13 mouse cellular contexts compared by ENCODE assay signal in the genomic region with DNA sequence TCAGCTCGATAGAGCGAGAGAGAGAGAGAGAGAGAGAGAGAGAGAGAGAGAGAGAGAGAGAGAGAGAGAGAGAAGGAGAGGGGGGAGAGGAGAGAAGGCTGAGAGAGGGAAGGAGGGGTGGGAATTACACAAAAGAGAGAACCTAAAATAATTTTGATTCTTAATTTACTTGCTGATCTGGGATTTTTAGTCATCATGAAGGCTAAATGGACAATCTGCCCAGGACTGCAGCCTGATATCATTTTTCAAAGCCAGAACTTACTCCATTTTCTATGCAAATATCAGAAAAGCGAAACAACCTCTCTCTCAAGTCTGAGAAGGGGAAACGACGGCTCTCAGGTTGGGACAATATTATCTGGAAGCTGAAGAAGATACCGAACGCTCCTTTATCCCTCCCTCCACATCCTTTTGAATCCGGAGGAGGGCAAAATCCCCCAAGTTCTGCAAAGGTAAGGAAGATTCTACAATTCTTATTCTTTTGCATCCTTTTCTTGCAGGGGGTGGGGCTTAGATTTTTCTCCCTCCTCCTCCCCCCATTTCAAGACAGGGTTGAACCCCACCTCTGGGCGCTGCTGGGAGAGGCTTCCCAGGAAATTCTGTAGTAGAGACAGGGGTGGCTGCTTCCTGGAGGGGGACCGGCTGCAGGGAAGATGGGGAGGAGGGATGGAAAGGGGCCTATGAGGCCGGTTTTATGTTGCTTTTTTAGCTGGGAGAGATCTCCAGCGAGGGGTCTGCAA. TPM values are rescaled to one million over a fixed set of nuclear protein-coding genes. Genes with fewer than 3 reads are reported as not detected.
DNase-seq lines count a peak whose midpoint lies in the region; ATAC-seq lines count a peak whose summit lies in the region.
"Had no signal": no experiment of that assay in that cellular context is flagged by ENCODE, and none has a peak within 500 bp of the region (broad histone marks: within the 10 kb centered on the region; RNA-seq: fewer than 3 reads in every experiment).

No protein-coding gene starts in this region.

- H3K4me2 ChIP-seq in lung, embryonic 16.5 days (ENCODE audit: low read depth, low read length): no peak overlapping the region
- no peak overlapping the region for H3K4me2 ChIP-seq in hindbrain, embryonic 14.5 days (replicated peaks)
- peak overlapping the region; percentile 51 for H3K4me2 ChIP-seq in stomach, embryonic 15.5 days
- no peak overlapping the region for H3K4me2 ChIP-seq in midbrain, embryonic 13.5 days (replicated peaks)

- peaks cover 3% of the 10 kb centered on the region; the same call in 1 of the 2 replicates for H3K4me1 ChIP-seq in lung, embryonic 16.5 days (replicated peaks; ENCODE audit: control insufficient read depth, insufficient read depth, low read length)
- no peaks in the 10 kb centered on the region for H3K4me1 ChIP-seq in hindbrain, embryonic 14.5 days (replicated peaks; ENCODE audit: control insufficient read depth, insufficient read depth, low read length)
- peaks cover 6% of the 10 kb centered on the region for H3K4me1 ChIP-seq in stomach, embryonic 15.5 days
- no peaks in the 10 kb centered on the region for H3K4me1 ChIP-seq in midbrain, embryonic 13.5 days (replicated peaks)
- H3K4me1 ChIP-seq: forebrain, embryonic 10.5 days had no signal

- H3K36me3 ChIP-seq in lung, embryonic 16.5 days (ENCODE audit: control insufficient read depth, insufficient read depth, low read length): no peaks in the 10 kb centered on the region
- no peaks in the 10 kb centered on the region for H3K36me3 ChIP-seq in hindbrain, embryonic 14.5 days (replicated peaks; ENCODE audit: control insufficient read depth, insufficient read depth)
- no peaks in the 10 kb centered on the region for H3K36me3 ChIP-seq in stomach, embryonic 15.5 days
- H3K36me3 ChIP-seq in midbrain, embryonic 13.5 days: no peaks in the 10 kb centered on the region
- H3K36me3 ChIP-seq: forebrain, embryonic 10.5 days had no signal

- no peak for ATAC-seq in lung, embryonic 16.5 days (ENCODE audit: low read depth)
- ATAC-seq in hindbrain, embryonic 14.5 days (ENCODE audit: low FRiP score): no peak
- no peak for ATAC-seq in stomach, embryonic 15.5 days (ENCODE audit: insufficient read depth, low FRiP score, low read depth)
- no peak for ATAC-seq in midbrain, embryonic 13.5 days

- no peak for DNase-seq in lung, postnatal 25 days (ENCODE audit: low spot score)
- no peak for DNase-seq in hindbrain, embryonic 14.5 days (ENCODE audit: low spot score)
- DNase-seq in kidney, postnatal 25 days: peak; percentile 69
- no peak for DNase-seq in layer of hippocampus, postnatal 25 days (ENCODE audit: extremely low spot score in 1 of 2, low spot score in 1 of 2)
- DNase-seq in lung, adult 18-20 months: no peak
- DNase-seq: cerebellum, postnatal 25 days; left cerebral cortex, postnatal 4 days had no signal

- no peak overlapping the region for H3K9ac ChIP-seq in lung, embryonic 16.5 days (ENCODE audit: low read length)
- H3K9ac ChIP-seq in hindbrain, embryonic 14.5 days: peak overlapping the region; percentile 97
- H3K9ac ChIP-seq in stomach, embryonic 15.5 days: 0 out of 2 replicates have a peak overlapping the region, but pooled peaks have one; percentile 12
- H3K9ac ChIP-seq in midbrain, embryonic 13.5 days (replicated peaks): no peak overlapping the region

- 22% methylated on average over 12 of the region's 12 CpGs for whole genome bisulfite sequencing in lung, embryonic 16.5 days
- 4% methylated on average over 12 of the region's 12 CpGs for whole genome bisulfite sequencing in hindbrain, embryonic 14.5 days
- WGBS in stomach, embryonic 15.5 days: 19% methylated on average over 12 of the region's 12 CpGs
- under 1% methylated on average over 12 of the region's 12 CpGs for WGBS in midbrain, embryonic 13.5 days

- peak overlapping the region; percentile 4; the same call in 1 of the 2 replicates for H3K4me3 ChIP-seq in lung, embryonic 16.5 days (ENCODE audit: low read length)
- peak overlapping the region; percentile 48 for H3K4me3 ChIP-seq in hindbrain, embryonic 14.5 days (replicated peaks; ENCODE audit: low read length)
- peak overlapping the region; percentile 45 for H3K4me3 ChIP-seq in stomach, embryonic 15.5 days (replicated peaks)
- no peak overlapping the region for H3K4me3 ChIP-seq in midbrain, embryonic 13.5 days (replicated peaks)
- H3K4me3 ChIP-seq: forebrain, embryonic 10.5 days had no signal

- peaks cover 83% of the 10 kb centered on the region for H3K27me3 ChIP-seq in lung, embryonic 16.5 days (ENCODE audit: control insufficient read depth, insufficient read depth, low read depth, low read length)
- H3K27me3 ChIP-seq in hindbrain, embryonic 14.5 days (ENCODE audit: control insufficient read depth, insufficient read depth, low read length): peaks cover 98% of the 10 kb centered on the region
- H3K27me3 ChIP-seq in stomach, embryonic 15.5 days (replicated peaks): peaks cover 80% of the 10 kb centered on the region
- H3K27me3 ChIP-seq in midbrain, embryonic 13.5 days: peaks cover 98% of the 10 kb centered on the region

- no peak overlapping the region for H3K27ac ChIP-seq in lung, embryonic 16.5 days (ENCODE audit: low read length)
- H3K27ac ChIP-seq in hindbrain, embryonic 14.5 days: peak overlapping the region; percentile 77; the same call in 1 of the 2 replicates
- H3K27ac ChIP-seq in stomach, embryonic 15.5 days: peak overlapping the region; percentile 7
- H3K27ac ChIP-seq in midbrain, embryonic 13.5 days: no peak overlapping the region
- H3K27ac ChIP-seq: forebrain, embryonic 10.5 days had no signal

- no peaks in the 10 kb centered on the region for H3K9me3 ChIP-seq in lung, embryonic 16.5 days (ENCODE audit: control insufficient read depth, low read length)
- no peaks in the 10 kb centered on the region for H3K9me3 ChIP-seq in hindbrain, embryonic 14.5 days (ENCODE audit: control insufficient read depth, low read length)
- H3K9me3 ChIP-seq in stomach, embryonic 15.5 days: no peaks in the 10 kb centered on the region
- no peaks in the 10 kb centered on the region for H3K9me3 ChIP-seq in midbrain, embryonic 13.5 days
- H3K9me3 ChIP-seq: forebrain, embryonic 10.5 days had no signal

RNA-seq across cellular contexts. Expression of a gene that starts 0.5 kb away (rescaled TPM):
- 8.8 and 11.6 TPM in 2 replicates for polyA plus RNA-seq in lung, embryonic 16.5 days (2015; fragmentation: Nextera tagmentation; extraction: Ambion mirVana)
- polyA plus RNA-seq in hindbrain, embryonic 14.5 days (2014; fragmentation: Nextera tagmentation; extraction: Ambion mirVana): 71.4 and 90.1 TPM in 2 replicates
- polyA plus RNA-seq in stomach, embryonic 15.5 days (2015; fragmentation: Nextera tagmentation; extraction: Ambion mirVana): 7.5 and 10.7 TPM in 2 replicates
- not detected for total RNA-seq in layer of hippocampus, postnatal 25 days (2021)
- not detected in 2 replicates for polyA plus RNA-seq in midbrain, embryonic 13.5 days (2015; fragmentation: Nextera tagmentation; extraction: Ambion mirVana)
- total RNA-seq: left cerebral cortex, postnatal 4 days; megakaryocyte-erythroid progenitor cell, adult 5-6 weeks; neutrophil, adult 5-6 weeks had no signal
- polyA plus RNA-seq: forebrain, embryonic 10.5 days had no signal

RNA-seq across cellular contexts. Expression of a gene that starts 6.3 kb away (rescaled TPM):
- polyA plus RNA-seq in lung, embryonic 16.5 days (2015; fragmentation: Nextera tagmentation; extraction: Ambion mirVana): 2.2 and 3.2 TPM in 2 replicates
- polyA plus RNA-seq in hindbrain, embryonic 14.5 days (2014; fragmentation: Nextera tagmentation; extraction: Ambion mirVana): 40.8 and 45.6 TPM in 2 replicates
- polyA plus RNA-seq in stomach, embryonic 15.5 days (2015; fragmentation: Nextera tagmentation; extraction: Ambion mirVana): 7.0 and 9.1 TPM in 2 replicates
- not detected for total RNA-seq in layer of hippocampus, postnatal 25 days (2021)
- not detected in 2 replicates for polyA plus RNA-seq in midbrain, embryonic 13.5 days (2015; fragmentation: Nextera tagmentation; extraction: Ambion mirVana)
- total RNA-seq: left cerebral cortex, postnatal 4 days; megakaryocyte-erythroid progenitor cell, adult 5-6 weeks; neutrophil, adult 5-6 weeks had no signal
- polyA plus RNA-seq: forebrain, embryonic 10.5 days had no signal

RNA-seq across cellular contexts. Expression of a gene that starts 10.4 kb away (rescaled TPM):
- 39.2 and 46.6 TPM in 2 replicates for polyA plus RNA-seq in lung, embryonic 16.5 days (2015; fragmentation: Nextera tagmentation; extraction: Ambion mirVana)
- 140 and 157 TPM in 2 replicates for polyA plus RNA-seq in hindbrain, embryonic 14.5 days (2014; fragmentation: Nextera tagmentation; extraction: Ambion mirVana)
- polyA plus RNA-seq in stomach, embryonic 15.5 days (2015; fragmentation: Nextera tagmentation; extraction: Ambion mirVana): 17.6 and 17.9 TPM in 2 replicates
- total RNA-seq in layer of hippocampus, postnatal 25 days (2021): not detected
- 0.08 TPM in 1 of 2 replicates, not detected in the other for polyA plus RNA-seq in midbrain, embryonic 13.5 days (2015; fragmentation: Nextera tagmentation; extraction: Ambion mirVana)
- total RNA-seq: left cerebral cortex, postnatal 4 days; megakaryocyte-erythroid progenitor cell, adult 5-6 weeks; neutrophil, adult 5-6 weeks had no signal
- polyA plus RNA-seq: forebrain, embryonic 10.5 days had no signal

RNA-seq across cellular contexts. Expression of a gene that starts 11.0 kb away (rescaled TPM):
- 0.33 and 0.79 TPM in 2 replicates for polyA plus RNA-seq in lung, embryonic 16.5 days (2015; fragmentation: Nextera tagmentation; extraction: Ambion mirVana)
- 41.2 and 50.6 TPM in 2 replicates for polyA plus RNA-seq in hindbrain, embryonic 14.5 days (2014; fragmentation: Nextera tagmentation; extraction: Ambion mirVana)
- 1.1 and 1.9 TPM in 2 replicates for polyA plus RNA-seq in stomach, embryonic 15.5 days (2015; fragmentation: Nextera tagmentation; extraction: Ambion mirVana)
- total RNA-seq in layer of hippocampus, postnatal 25 days (2021): not detected
- not detected in 2 replicates for polyA plus RNA-seq in midbrain, embryonic 13.5 days (2015; fragmentation: Nextera tagmentation; extraction: Ambion mirVana)
- total RNA-seq: left cerebral cortex, postnatal 4 days; megakaryocyte-erythroid progenitor cell, adult 5-6 weeks; neutrophil, adult 5-6 weeks had no signal
- polyA plus RNA-seq: forebrain, embryonic 10.5 days had no signal

RNA-seq across cellular contexts. Expression of a gene that starts 21.5 kb away (rescaled TPM):
- polyA plus RNA-seq in lung, embryonic 16.5 days (2015; fragmentation: Nextera tagmentation; extraction: Ambion mirVana): 0.28 and 0.30 TPM in 2 replicates
- 10.7 and 22.4 TPM in 2 replicates for polyA plus RNA-seq in hindbrain, embryonic 14.5 days (2014; fragmentation: Nextera tagmentation; extraction: Ambion mirVana)
- polyA plus RNA-seq in stomach, embryonic 15.5 days (2015; fragmentation: Nextera tagmentation; extraction: Ambion mirVana): 0.13 and 0.35 TPM in 2 replicates
- not detected for total RNA-seq in layer of hippocampus, postnatal 25 days (2021)
- not detected in 2 replicates for polyA plus RNA-seq in midbrain, embryonic 13.5 days (2015; fragmentation: Nextera tagmentation; extraction: Ambion mirVana)
- total RNA-seq: left cerebral cortex, postnatal 4 days; megakaryocyte-erythroid progenitor cell, adult 5-6 weeks; neutrophil, adult 5-6 weeks had no signal
- polyA plus RNA-seq: forebrain, embryonic 10.5 days had no signal

Comparison
In these comparisons a context has a peak if more than half of its experiments do, and no peak if none do; other contexts are left out.
1. H3K27ac ChIP-seq: peak in hindbrain, embryonic 14.5 days (single experiment) and stomach, embryonic 15.5 days (single experiment); none in lung, embryonic 16.5 days (single experiment) and midbrain, embryonic 13.5 days (single experiment).
2. H3K9ac ChIP-seq: peak in hindbrain, embryonic 14.5 days (single experiment) and stomach, embryonic 15.5 days (single experiment); none in lung, embryonic 16.5 days (single experiment) and midbrain, embryonic 13.5 days (single experiment).
3. DNase-seq: peak in kidney, postnatal 25 days (2 of 2); none in lung, postnatal 25 days (single experiment), hindbrain, embryonic 14.5 days (single experiment), layer of hippocampus, postnatal 25 days (0 of 2) and lung, adult 18-20 months (0 of 2).
4. RNA of a gene that starts 10.4 kb away (polyA plus RNA-seq): 140 to 157 TPM in hindbrain, embryonic 14.5 days, 39.2 to 46.6 TPM in lung, embryonic 16.5 days and 17.6 to 17.9 TPM in stomach, embryonic 15.5 days; 0.08 TPM in midbrain, embryonic 13.5 days; every median in the first group is over 10 times any median in the second.